Mouse (Mus musculus): ENCODE results near the gene Flt1. TPM values are rescaled to one million over a fixed set of nuclear protein-coding genes. Genes with fewer than 3 reads are reported as not detected.

The Flt1 gene
- polyA plus RNA-seq, 1 experiment from 2014 or later: 9.6 TPM

DNA sequence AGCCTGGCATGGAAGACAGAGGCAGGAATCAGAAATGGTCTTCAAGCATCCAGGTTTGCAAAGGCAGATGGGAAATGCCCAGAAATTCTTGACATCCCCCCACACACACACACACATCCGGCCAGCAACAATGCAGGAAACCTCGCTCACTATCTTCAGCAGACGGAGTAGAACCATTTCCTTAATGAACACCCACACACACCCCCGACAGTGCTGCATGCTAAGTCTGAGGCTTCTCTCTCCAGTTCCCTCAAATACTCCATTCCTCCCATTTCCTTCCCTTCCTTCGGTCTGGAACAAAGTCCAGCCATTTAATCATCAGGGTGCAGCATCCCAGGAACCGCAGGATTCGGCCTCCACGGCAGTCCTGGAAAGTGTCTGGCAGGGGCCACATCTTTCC lies 4.4 kb downstream of the Flt1 start:
- DNase-seq (ENCODE audit: low spot score): no peak
- no peak overlapping the region for H3K4me2 ChIP-seq (ENCODE audit: low read depth, low read length)
- H3K9me3 ChIP-seq (replicated peaks; ENCODE audit: control insufficient read depth, low read length): no peaks in the 10 kb centered on the region
- no peak overlapping the region for H3K27ac ChIP-seq (replicated peaks; ENCODE audit: low read depth, low read length)
- no peak overlapping the region for H3K9ac ChIP-seq (replicated peaks; ENCODE audit: low read length)
- ATAC-seq (replicated peaks; ENCODE audit: insufficient number of reproducible peaks, low FRiP score, low TSS enrichment, low read depth): no peak
- H3K4me1 ChIP-seq (ENCODE audit: control insufficient read depth, insufficient read depth, low read length): peaks cover 12% of the 10 kb centered on the region
- H3K4me3 ChIP-seq (ENCODE audit: low read depth, low read length): no peak overlapping the region
- H3K27me3 ChIP-seq (ENCODE audit: control insufficient read depth, insufficient read depth, low read length): peaks cover 45% of the 10 kb centered on the region
- no peaks in the 10 kb centered on the region for H3K36me3 ChIP-seq (replicated peaks; ENCODE audit: control insufficient read depth, insufficient read depth, low read depth, low read length)
- WGBS: 22% methylated on average over 8 of the region's 8 CpGs

- Histone ChIP-seq H3K9ac (replicated peaks; ENCODE audit: low read length) (no peak overlapping the region), H3K27ac (replicated peaks; ENCODE audit: low read depth, low read length) (no peak overlapping the region), H3K9me3 (replicated peaks; ENCODE audit: control insufficient read depth, low read length) (no peaks in the 10 kb centered on the region), H3K27me3 (ENCODE audit: control insufficient read depth, insufficient read depth, low read length) (peaks cover 22% of the 10 kb centered on the region), H3K4me2 (ENCODE audit: low read depth, low read length) (no peak overlapping the region), H3K4me3 (ENCODE audit: low read depth, low read length) (no peak overlapping the region), H3K36me3 (replicated peaks; ENCODE audit: control insufficient read depth, insufficient read depth, low read depth, low read length) (no peaks in the 10 kb centered on the region), H3K4me1 (ENCODE audit: control insufficient read depth, insufficient read depth, low read length) (no peaks in the 10 kb centered on the region)
- DNase-seq (ENCODE audit: low spot score): no peak
- no peak for ATAC-seq (replicated peaks; ENCODE audit: insufficient number of reproducible peaks, low FRiP score, low TSS enrichment, low read depth)
- WGBS: 94% methylated on average over 7 of the region's 7 CpGs
Observed at GRCm38 (mm10) chr5:147718335-147718734, 7.5 kb downstream of the Flt1 start.

DNA sequence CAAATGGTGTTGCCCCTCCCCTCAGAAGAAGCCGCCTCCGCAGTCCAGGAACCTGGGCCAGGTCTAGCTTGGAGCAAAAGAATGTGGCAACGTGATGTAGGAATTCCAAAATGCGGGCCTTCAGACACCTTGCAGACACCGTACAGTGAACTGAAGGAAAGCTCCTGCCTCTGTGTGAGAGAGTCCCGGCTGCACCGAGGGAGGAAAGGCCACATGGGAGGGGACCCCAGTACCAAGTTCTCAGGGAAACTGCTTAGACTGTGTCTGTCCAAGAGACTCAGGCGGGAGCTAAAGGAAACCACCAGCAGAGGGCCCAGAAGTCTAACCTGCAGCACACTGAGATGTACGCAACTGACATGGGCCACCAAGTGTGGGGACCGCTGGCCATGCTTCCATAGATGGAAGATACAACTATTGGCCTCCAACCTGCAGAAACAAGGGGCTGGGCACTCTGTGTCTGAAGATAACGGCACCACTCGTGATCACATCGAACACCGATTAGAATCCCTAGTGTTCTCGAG lies 9.1 kb downstream of the Flt1 start:
- Histone ChIP-seq H3K4me3 (ENCODE audit: low read depth, low read length) (no peak overlapping the region), H3K9ac (replicated peaks; ENCODE audit: low read length) (no peak overlapping the region), H3K27me3 (ENCODE audit: control insufficient read depth, insufficient read depth, low read length) (peaks cover 13% of the 10 kb centered on the region), H3K4me2 (ENCODE audit: low read depth, low read length) (no peak overlapping the region), H3K27ac (replicated peaks; ENCODE audit: low read depth, low read length) (no peak overlapping the region), H3K9me3 (replicated peaks; ENCODE audit: control insufficient read depth, low read length) (no peaks in the 10 kb centered on the region), H3K4me1 (ENCODE audit: control insufficient read depth, insufficient read depth, low read length) (no peaks in the 10 kb centered on the region), H3K36me3 (replicated peaks; ENCODE audit: control insufficient read depth, insufficient read depth, low read depth, low read length) (no peaks in the 10 kb centered on the region)
- 67% methylated on average over 15 of the region's 15 CpGs for WGBS
- ATAC-seq (replicated peaks; ENCODE audit: insufficient number of reproducible peaks, low FRiP score, low TSS enrichment, low read depth): no peak
- no peak for DNase-seq (ENCODE audit: low spot score)

DNA sequence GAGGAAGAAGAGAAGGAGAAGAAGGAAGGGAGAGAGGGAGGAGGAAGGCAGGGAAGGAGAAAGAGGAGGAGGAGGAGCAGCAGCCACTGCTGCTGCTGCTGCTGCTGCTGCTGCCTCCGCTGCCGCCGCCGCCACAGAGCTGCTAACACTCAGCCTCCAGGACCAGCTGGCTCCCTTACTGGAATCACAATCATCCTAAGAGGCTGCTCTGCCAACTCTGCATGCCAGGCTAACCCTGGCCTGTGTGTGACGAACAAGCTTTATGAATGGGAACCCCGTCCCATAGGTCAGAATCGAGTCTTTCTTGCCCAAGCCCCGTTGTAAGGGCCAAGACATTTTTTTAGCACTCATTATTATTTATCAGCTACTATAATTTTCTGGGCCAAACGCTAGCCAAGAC lies 9.5 kb downstream of the Flt1 start:
- H3K9me3 ChIP-seq (replicated peaks; ENCODE audit: control insufficient read depth, low read length): no peaks in the 10 kb centered on the region
- no peaks in the 10 kb centered on the region for H3K36me3 ChIP-seq (replicated peaks; ENCODE audit: control insufficient read depth, insufficient read depth, low read depth, low read length)
- ATAC-seq (replicated peaks; ENCODE audit: insufficient number of reproducible peaks, low FRiP score, low TSS enrichment, low read depth) (no peak), DNase-seq (ENCODE audit: low spot score) (no peak)
- no peak overlapping the region for H3K4me3 ChIP-seq (ENCODE audit: low read depth, low read length)
- H3K9ac ChIP-seq (replicated peaks; ENCODE audit: low read length): no peak overlapping the region
- WGBS: 78% methylated on average over 9 of the region's 9 CpGs
- no peak overlapping the region for H3K4me2 ChIP-seq (ENCODE audit: low read depth, low read length)
- no peak overlapping the region for H3K27ac ChIP-seq (replicated peaks; ENCODE audit: low read depth, low read length)
- H3K27me3 ChIP-seq (ENCODE audit: control insufficient read depth, insufficient read depth, low read length): peaks cover 8% of the 10 kb centered on the region
- no peaks in the 10 kb centered on the region for H3K4me1 ChIP-seq (ENCODE audit: control insufficient read depth, insufficient read depth, low read length)

GRCm38 (mm10) chr5:147715391-147715790 lies 10.4 kb downstream of the Flt1 start:
- H3K36me3 ChIP-seq (replicated peaks; ENCODE audit: control insufficient read depth, insufficient read depth, low read depth, low read length): no peaks in the 10 kb centered on the region
- H3K9ac ChIP-seq (replicated peaks; ENCODE audit: low read length): no peak overlapping the region
- DNase-seq (ENCODE audit: low spot score) (no peak), ATAC-seq (replicated peaks; ENCODE audit: insufficient number of reproducible peaks, low FRiP score, low TSS enrichment, low read depth) (no peak)
- peaks cover 3% of the 10 kb centered on the region; the same call in 1 of the 2 replicates for H3K27me3 ChIP-seq (ENCODE audit: control insufficient read depth, insufficient read depth, low read length)
- no peaks in the 10 kb centered on the region for H3K9me3 ChIP-seq (replicated peaks; ENCODE audit: control insufficient read depth, low read length)
- no peak overlapping the region for H3K27ac ChIP-seq (replicated peaks; ENCODE audit: low read depth, low read length)
- H3K4me2 ChIP-seq (ENCODE audit: low read depth, low read length): no peak overlapping the region
- no peak overlapping the region for H3K4me3 ChIP-seq (ENCODE audit: low read depth, low read length)
- H3K4me1 ChIP-seq (ENCODE audit: control insufficient read depth, insufficient read depth, low read length): no peaks in the 10 kb centered on the region
- 73% methylated on average over 13 of the region's 13 CpGs for WGBS

DNA sequence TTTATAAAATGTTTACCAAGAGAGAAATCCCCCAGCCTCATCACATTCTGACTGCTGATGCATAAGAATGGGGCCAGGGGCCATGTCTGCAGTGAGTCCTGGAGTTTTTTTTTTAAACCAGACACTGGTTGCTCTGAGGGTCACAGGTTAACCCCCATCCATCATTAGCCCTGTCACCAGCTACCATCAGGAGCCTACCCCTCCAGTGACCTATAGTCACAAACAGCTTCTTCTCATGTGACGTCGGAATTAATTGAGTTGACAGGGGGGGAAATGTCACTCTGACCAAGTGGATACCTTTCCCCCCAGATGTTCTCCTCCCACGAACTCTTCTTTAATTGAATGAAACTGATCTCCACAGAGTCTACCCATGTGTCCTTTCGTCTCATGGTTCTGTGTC lies 17.3 kb downstream of the Flt1 start:
- Histone ChIP-seq H3K27ac (replicated peaks; ENCODE audit: low read depth, low read length) (no peak overlapping the region), H3K27me3 (ENCODE audit: control insufficient read depth, insufficient read depth, low read length) (no peaks in the 10 kb centered on the region), H3K36me3 (replicated peaks; ENCODE audit: control insufficient read depth, insufficient read depth, low read depth, low read length) (no peaks in the 10 kb centered on the region), H3K9me3 (replicated peaks; ENCODE audit: control insufficient read depth, low read length) (no peaks in the 10 kb centered on the region), H3K4me2 (ENCODE audit: low read depth, low read length) (no peak overlapping the region), H3K9ac (replicated peaks; ENCODE audit: low read length) (no peak overlapping the region), H3K4me3 (ENCODE audit: low read depth, low read length) (no peak overlapping the region), H3K4me1 (ENCODE audit: control insufficient read depth, insufficient read depth, low read length) (no peaks in the 10 kb centered on the region)
- no peak for ATAC-seq (replicated peaks; ENCODE audit: insufficient number of reproducible peaks, low FRiP score, low TSS enrichment, low read depth)
- WGBS: 33% methylated on average over 4 of the region's 4 CpGs
- DNase-seq (ENCODE audit: low spot score): no peak

- H3K4me2 ChIP-seq (ENCODE audit: low read depth, low read length): no peak overlapping the region
- no peaks in the 10 kb centered on the region for H3K36me3 ChIP-seq (replicated peaks; ENCODE audit: control insufficient read depth, insufficient read depth, low read depth, low read length)
- DNase-seq (ENCODE audit: low spot score): no peak
- H3K27ac ChIP-seq (replicated peaks; ENCODE audit: low read depth, low read length): no peak overlapping the region
- no peak for ATAC-seq (replicated peaks; ENCODE audit: insufficient number of reproducible peaks, low FRiP score, low TSS enrichment, low read depth)
- no peak overlapping the region for H3K9ac ChIP-seq (replicated peaks; ENCODE audit: low read length)
- WGBS: 48% methylated on average over 4 of the region's 4 CpGs
- H3K9me3 ChIP-seq (replicated peaks; ENCODE audit: control insufficient read depth, low read length): no peaks in the 10 kb centered on the region
- no peaks in the 10 kb centered on the region for H3K4me1 ChIP-seq (ENCODE audit: control insufficient read depth, insufficient read depth, low read length)
- no peak overlapping the region for H3K4me3 ChIP-seq (ENCODE audit: low read depth, low read length)
- H3K27me3 ChIP-seq (ENCODE audit: control insufficient read depth, insufficient read depth, low read length): no peaks in the 10 kb centered on the region
Observed at GRCm38 (mm10) chr5:147707479-147707878, 18.3 kb downstream of the Flt1 start.

- Histone ChIP-seq H3K9me3 (replicated peaks; ENCODE audit: control insufficient read depth, low read length) (no peaks in the 10 kb centered on the region), H3K4me1 (ENCODE audit: control insufficient read depth, insufficient read depth, low read length) (no peaks in the 10 kb centered on the region), H3K27me3 (ENCODE audit: control insufficient read depth, insufficient read depth, low read length) (no peaks in the 10 kb centered on the region), H3K27ac (replicated peaks; ENCODE audit: low read depth, low read length) (no peak overlapping the region), H3K4me2 (ENCODE audit: low read depth, low read length) (no peak overlapping the region), H3K4me3 (ENCODE audit: low read depth, low read length) (no peak overlapping the region), H3K9ac (replicated peaks; ENCODE audit: low read length) (no peak overlapping the region), H3K36me3 (replicated peaks; ENCODE audit: control insufficient read depth, insufficient read depth, low read depth, low read length) (no peaks in the 10 kb centered on the region)
- 40% methylated on average over 4 of the region's 4 CpGs for WGBS
- DNase-seq (ENCODE audit: low spot score): no peak
- no peak for ATAC-seq (replicated peaks; ENCODE audit: insufficient number of reproducible peaks, low FRiP score, low TSS enrichment, low read depth)
Observed at GRCm38 (mm10) chr5:147704890-147705289, 20.9 kb downstream of the Flt1 start.
